Mouse (Mus musculus) cerebellum, adult 8-10 months (tissue): Measurements from ENCODE around the gene Cldn7.

Source experiments
- DNase-seq: peaks from one replicate; pipeline ENCODE4 v3.0.0; 2022

The Cldn7 gene

GRCm38 (mm10) chr11:69960616-69961015 lies 4.0 kb upstream of the Cldn7 start:
- no peak for DNase-seq

- no peak for DNase-seq
These were observed 2.7 kb upstream of the Cldn7 start for GRCm38 (mm10) chr11:69961841-69962240.

- no peak for DNase-seq
These were observed 859 bp downstream of the Cldn7 start for GRCm38 (mm10) chr11:69965271-69966005.

- no peak for DNase-seq
These were observed 1.7 kb downstream of the Cldn7 start for GRCm38 (mm10) chr11:69966006-69966859.

- DNase-seq: no peak
These were observed 2.4 kb downstream of the Cldn7 start for GRCm38 (mm10) chr11:69966860-69967517.

GRCm38 (mm10) chr11:69968793-69969192 lies 4.2 kb downstream of the Cldn7 start:
- DNase-seq: no peak

GRCm38 (mm10) chr11:69970222-69970621 lies 5.6 kb downstream of the Cldn7 start:
- DNase-seq: no peak

GRCm38 (mm10) chr11:69970775-69971174 lies 6.2 kb downstream of the Cldn7 start:
- DNase-seq: no peak

- no peak for DNase-seq
These were observed 10.3 kb downstream of the Cldn7 start for GRCm38 (mm10) chr11:69974907-69975306.

- no peak for DNase-seq
These were observed 11.7 kb downstream of the Cldn7 start for GRCm38 (mm10) chr11:69976271-69976670.

- no peak for DNase-seq
These were observed 15.2 kb downstream of the Cldn7 start for GRCm38 (mm10) chr11:69979827-69980195.

GRCm38 (mm10) chr11:69980196-69981140 lies 15.9 kb downstream of the Cldn7 start:
- DNase-seq: peak; percentile 100

DNA sequence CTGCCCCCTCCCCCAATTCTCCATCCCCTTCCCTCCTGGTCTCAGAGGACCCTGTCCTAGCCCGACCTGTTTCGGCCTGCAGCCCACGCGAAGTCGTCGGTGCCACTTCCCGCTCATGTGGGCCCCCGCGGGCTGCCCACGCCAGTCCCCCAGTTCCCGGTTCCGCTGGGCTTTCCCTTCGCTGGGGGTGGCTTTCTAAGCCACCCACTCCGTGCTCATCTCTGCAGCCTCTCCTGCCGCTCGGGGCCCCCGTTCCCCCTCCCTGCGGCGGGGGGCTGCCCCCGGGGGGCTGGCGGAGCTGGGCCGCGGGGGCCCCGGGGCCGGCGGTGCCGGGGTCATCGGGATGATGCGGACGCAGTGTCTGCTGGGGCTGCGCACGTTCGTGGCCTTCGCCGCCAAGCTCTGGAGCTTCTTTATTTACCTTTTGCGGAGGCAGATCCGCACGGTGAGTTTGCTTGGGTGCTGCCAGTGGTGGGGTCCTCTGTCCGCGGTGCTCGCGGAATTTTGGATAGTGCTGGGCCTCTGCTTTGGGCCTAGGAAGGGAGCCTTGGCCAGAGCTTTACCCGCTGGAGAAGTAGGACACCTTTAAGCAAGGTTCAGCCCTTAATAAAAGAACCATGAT lies 16.7 kb downstream of the Cldn7 start, which contains the start of gene Ctdnep1:
Gene Ctdnep1, plus strand, starts transcription at position 16 of the 622 bp plus-strand sequence.
- peak; percentile 46 for DNase-seq

- no peak for DNase-seq
These were observed 17.6 kb downstream of the Cldn7 start, which contains the start of gene Elp5 for GRCm38 (mm10) chr11:69982225-69982624. Elp5 (minus strand) TSS chr11:69982517.

DNA sequence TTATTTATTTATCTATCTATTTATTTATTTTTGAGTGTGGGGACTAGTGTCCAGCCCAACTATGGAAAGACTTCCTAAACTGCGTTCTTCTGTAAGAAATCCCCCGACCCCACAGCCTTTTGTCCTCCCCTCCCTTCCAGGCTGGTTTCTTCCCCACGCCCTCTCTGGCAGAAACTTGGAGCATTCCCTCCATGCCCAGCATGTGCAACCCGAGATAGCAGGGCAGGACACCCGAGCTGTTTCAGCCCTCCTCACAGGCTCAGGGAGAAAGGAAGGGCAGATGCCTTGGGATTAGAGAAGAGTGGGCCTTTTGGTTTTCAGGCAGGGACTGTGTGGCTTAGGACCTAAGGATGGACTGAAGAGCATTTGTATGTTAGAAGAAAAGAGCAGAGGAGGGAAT lies 18.3 kb downstream of the Cldn7 start:
- no peak for DNase-seq

DNA sequence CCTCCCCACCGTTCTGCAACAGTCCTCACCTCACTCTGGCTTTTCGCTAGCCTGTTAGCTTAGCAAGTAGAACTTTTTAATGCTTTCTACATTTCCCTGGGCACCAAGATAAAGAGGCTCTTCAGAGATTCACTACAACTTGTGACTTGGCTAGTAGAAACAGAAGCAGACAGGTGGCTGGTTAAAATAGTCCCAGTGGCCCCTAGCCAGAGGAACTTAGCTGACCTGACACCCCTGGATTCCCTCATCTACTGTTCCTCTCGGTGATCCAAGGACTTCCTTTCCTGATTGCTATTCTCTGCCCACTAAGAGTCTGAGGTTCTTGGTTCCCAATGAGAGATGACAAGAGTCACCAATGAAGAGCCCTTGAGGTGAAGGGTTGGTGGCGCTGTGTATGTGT lies 18.8 kb downstream of the Cldn7 start:
- no peak for DNase-seq

DNA sequence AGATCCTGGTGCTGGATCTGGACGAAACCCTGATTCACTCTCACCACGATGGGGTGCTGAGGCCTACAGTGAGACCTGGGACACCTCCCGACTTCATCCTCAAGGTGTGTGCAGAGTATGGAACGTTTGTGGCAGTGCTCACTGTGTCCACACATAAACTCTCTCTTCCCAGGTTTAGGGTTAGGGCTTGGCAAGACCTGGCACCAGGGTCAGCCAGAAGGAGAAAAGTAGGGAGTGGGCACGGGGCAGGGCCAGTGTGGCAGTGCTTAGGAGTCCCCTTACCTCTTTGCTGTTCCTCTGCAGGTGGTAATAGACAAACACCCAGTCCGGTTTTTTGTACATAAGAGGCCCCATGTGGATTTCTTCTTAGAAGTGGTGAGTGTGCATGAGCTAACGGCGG lies 19.9 kb downstream of the Cldn7 start:
- no peak for DNase-seq

DNA sequence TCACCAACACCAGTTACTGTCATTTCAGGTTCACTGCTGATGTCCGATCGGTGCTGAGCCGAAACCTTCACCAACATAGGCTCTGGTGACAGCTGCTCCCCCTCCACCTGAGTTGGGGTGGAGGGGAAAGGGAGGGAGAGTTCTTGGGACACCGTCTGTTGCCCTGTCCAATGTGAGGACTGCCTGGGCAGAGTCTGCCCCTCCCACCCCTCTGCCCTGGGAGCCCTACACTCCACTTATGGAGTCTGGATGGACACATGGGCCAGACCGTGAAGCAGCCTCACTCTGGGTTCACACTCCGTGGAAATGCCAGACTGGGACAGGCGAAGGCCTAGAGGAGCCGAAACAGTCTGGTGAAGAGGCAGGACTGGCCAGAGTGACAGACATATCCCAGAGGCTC lies 25.4 kb downstream of the Cldn7 start:
- peak; percentile 36 for DNase-seq

DNA sequence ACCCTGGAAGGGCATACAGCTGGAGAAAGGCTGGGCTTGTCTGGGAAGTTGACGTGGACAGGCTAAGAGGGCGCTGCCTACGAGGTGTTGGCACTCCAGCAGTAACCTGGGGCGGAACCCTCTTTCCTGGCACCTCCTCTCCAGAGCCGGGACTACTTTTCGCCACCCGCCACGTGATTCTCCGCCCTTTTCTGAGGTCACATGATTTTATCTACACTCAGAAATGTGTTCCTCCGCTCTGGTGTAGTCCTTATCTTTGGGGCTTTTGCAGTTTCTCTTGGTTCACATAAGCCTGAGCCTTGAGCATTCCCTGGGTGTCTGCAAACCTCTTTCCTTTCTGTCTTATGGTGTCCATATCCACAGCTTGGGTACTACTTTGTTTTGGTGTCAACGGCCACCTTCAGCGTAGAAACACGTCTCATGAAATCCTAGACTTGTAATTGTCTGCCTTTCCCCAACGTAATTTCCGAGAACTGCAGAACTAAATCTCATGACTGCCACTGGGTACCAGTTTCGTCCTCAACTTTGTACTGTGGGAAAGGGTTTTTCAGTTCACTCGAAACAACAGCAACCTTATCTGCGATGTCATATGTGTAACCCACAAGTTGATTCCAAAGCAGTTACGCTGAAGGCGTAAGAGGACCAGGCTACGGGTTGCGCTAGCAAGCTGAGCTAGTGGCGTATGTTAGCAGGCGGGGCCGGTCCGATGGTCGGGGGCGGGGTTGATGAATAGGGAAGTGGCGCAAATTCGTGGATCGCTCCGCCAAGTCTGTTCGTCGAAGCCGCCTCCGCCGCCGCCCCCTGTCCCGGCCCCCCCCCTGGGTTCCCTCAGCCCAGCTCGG lies 26.5 kb downstream of the Cldn7 start, which contains the start of gene Gabarap:
Gene Gabarap, plus strand, starts transcription at position 294 of the 842 bp plus-strand sequence.
- peak; percentile 94 for DNase-seq

DNA sequence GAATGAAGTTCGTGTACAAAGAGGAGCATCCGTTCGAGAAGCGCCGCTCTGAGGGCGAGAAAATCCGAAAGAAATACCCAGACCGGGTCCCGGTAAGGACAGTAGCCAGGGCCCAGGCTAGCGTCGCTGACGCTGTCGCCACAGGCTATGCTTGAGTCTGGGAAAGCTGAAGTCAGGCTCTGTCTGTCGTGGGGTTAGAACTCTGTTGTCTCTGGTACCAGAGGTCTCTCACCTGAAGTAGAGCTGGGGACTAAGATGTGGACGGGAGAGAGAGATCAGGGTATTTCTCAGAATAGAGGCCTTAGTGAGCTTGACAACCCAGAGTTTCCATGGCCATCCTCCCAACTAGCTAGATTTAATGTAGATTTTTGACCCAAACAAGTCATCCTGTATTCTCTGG lies 27.1 kb downstream of the Cldn7 start:
- DNase-seq: no peak

DNA sequence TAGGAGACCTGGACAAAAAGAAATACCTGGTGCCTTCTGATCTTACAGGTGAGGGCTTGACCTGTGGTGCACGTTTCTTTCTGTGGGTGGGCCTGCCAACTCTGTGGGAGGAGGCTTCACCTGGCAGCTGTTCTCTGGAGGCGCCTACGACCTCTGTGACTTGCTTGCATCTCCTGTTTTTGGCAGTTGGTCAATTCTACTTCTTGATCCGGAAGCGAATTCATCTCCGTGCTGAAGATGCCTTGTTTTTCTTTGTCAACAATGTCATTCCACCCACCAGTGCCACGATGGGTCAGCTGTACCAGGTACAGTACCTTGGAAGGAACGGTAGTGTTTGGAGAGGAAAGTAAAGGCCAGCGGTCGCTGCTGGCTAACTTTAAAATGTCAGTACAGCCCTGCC lies 27.8 kb downstream of the Cldn7 start:
- DNase-seq: peak; percentile 42
